Mouse (Mus musculus): ENCODE measurements around the gene Lgr6.

GRCm38 (mm10) chr1:135105124-135105523 is at the start of gene Lgr6:
- TF ChIP-seq CTCF (IDR thresholded peaks at IDR 0.05; ENCODE audit: borderline replicate concordance, insufficient read depth, low read depth, low read length) (no peak), POLR2A (IDR thresholded peaks at IDR 0.05; ENCODE audit: borderline replicate concordance, insufficient read depth, low read length) (no peak)

Measured in cerebellum, adult 2 months (tissue).